Mouse (Mus musculus): ENCODE measurements around the gene Alk.

Alk gene

DNA sequence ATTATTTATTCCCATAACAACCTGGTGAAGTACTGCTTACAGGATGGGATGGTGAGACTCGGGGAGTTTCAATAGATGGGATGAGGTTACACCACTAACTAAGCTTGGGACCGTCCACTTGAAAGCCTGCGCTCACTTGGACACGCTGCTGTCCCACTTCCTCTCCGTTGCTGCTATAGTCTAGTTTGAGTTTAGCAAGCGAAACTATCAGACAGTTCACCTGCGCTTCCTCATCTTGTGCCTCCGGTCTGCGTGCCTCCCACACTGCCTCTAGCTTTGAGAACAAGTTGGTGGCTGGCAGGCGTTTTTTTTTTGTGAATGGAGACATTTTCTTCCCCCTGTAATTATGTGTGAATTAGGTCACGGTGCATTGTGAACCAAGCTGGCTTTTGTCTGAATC, 639.8 kb downstream of the Alk start:
- DNase-seq = no peak

DNA sequence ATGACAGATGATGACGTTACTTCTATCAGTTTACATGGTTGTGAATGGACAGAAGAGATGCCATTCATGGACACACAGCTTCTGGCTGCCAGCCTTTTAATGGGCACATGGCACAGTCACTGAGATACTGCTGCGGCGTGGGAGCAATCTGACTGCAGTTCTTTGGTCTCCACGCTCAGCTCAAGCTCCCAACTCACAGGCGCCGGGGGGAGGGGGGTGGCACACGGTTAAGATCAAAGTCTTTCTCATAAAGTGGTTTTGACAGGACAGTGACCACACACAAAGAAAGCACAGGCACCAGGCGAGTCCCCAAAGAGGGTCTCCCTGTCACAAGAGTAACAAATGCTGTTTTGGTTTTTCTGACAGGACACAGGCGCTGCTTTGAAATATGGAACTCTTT, 641.7 kb downstream of the Alk start:
- peak; percentile 33 for DNase-seq

DNA sequence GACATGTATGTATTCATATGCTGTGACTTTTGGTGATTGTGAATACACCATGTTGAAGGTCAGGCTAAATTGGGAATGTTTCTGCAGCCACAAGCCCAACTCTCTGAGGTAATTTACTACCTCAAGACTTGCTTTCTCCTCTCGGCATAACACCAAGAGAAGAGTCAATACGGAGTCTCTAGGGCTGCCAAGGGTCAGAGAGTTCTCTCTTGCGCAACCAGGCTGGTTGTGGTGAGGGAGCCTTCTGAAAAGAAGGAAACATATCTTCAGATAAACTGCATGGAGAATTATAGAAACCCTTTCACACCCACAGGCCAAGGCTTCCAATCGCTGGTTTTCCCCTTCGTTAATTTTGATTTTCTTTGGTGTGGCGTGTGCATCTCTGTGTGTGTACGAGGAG, 649.4 kb downstream of the Alk start:
- no peak for DNase-seq

DNA sequence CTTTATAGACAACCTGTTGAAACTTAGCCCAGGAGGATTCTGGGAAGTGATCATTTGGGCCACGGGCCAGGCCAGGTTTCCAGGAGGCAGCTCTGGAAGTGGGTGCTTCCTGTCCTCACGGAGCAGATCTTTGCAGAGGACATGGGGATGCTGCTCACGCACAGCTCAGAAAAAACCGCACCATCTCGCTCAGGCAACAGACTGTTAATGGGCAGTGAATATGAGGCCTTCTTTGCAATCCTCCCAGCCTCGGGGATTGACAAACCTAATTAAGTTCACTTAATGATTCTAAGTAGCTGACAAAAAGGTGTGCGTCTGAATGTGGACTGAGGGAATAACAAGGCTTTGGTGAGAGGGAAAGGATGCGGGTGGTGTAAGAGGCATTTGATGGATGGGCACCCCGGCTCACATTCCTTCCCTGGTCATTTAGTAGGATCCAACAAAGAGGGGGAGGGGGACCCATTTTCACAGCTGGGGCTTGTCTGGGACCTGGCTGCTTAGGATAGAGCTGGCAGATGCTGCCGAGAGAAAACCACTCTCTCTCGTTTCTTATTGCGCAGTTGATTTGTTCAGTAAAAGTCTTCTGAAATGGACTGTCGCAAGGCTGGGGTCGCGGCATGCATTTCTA, 650.1 kb downstream of the Alk start:
- DNase-seq = no peak

DNA sequence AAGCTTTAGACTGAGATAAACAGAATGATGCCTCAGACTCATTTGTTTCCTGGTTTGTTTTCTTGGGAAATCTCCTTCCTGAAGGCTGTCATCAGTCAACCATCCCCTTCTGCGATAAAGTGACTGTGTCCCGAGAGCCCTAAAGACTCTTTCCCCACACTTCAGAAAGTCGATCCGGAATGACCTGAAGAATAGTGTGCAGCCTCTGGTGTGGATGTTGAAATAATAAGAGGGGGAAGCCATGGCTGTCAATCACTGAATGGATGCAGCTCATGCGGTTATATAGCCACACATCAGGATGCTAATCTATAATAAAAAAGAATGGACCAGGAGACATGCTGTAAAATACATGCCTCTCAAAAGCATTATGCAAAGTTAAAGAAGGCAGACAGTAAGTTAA, 653.5 kb downstream of the Alk start:
- no peak for DNase-seq

DNA sequence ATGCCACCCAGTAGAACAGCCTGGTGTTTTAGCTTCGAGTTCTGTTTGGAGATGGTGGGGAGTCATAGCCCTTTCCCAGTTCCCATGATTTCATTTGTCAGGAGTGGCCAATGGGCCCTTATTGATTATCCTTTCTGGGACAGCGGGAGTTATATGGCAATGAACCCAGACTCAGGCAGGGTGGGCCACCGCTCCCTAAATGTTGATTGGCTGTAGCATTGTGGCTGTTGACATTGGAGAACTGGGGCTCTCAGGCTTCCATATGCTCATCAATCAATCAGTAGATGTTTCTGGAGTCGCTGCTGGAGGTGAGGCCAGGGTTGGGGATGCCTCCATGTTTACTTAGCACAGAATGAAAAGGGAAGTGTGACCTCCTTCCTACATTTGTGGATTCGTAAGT, 655.7 kb downstream of the Alk start:
- DNase-seq = no peak

DNA sequence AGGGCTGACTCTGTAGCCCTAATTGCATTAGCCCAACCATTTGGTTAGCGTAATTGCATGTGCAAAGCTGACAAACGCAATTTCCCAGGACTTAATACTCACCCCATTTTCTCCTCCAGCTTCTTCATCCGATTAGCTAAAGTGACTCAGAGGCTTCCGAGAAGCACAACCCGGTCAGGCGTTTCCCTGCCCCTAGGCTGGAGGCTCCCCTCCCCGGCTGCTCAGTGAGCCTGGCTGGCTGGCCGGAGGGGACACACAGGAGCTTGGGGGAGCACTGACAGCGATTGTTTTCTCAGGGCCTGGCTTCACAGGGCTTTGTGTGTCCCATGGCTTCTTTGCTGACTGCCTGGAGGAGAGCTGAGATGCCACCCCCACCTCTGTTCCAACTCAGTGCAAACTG, 657.0 kb downstream of the Alk start:
- DNase-seq = peak; percentile 39

DNA sequence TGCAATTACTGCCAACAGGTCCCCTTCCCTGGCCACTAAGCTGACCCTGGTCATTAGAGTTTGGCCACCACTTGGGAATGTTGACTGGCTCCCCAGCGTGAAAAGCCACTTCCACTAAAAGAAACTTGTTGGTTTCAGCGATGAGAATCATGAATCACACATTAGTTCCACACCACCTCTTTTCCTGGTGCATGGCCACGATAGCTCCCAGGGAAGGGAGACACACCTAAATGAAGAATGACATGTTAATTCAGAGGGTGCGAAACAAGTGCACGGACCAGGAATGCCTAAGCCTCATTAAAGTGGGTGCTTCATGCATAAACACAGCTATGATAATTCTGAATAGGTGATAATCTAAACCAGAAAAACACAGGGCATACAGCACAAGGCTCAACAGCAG, 660.4 kb downstream of the Alk start:
- DNase-seq = no peak

DNA sequence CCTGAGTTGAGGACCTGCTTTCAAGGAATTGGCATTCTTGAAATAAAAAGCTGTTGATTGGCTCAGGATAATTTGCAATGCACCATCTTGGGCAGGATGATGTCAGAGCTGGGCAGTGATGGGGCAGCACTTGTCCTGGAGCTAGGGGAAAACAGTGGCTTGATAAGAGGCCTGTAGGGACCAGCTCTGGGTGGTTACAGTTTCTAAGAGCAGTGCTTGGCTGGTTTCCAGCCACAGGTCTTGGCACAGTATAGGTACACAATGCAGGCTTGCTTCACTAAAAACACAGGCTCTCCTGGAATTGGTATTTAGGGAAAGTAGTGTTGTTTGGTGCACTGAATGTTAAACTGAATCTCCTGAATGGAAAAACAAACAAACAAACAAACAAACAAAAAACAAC, 662.4 kb downstream of the Alk start:
- no peak for DNase-seq

DNA sequence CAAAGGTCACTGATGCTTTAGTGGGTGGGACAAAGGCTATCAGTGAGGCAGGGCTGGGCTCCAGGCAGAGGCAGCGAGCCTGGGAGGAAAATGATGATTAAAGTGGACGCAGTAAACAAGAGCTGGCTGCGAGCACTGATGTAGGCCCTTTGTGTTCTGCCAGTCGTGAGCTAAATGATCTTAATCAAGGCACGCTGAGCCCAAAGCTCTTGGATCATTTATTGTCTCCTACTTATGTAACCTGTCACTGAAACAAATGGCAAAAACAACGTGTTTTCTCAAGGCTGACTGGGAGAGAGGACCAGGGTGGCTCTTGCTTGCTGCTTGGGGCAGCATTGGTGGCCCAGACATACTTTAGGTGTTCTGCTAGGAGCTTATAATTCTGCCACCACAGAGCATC, 663.0 kb downstream of the Alk start:
- DNase-seq = no peak

DNA sequence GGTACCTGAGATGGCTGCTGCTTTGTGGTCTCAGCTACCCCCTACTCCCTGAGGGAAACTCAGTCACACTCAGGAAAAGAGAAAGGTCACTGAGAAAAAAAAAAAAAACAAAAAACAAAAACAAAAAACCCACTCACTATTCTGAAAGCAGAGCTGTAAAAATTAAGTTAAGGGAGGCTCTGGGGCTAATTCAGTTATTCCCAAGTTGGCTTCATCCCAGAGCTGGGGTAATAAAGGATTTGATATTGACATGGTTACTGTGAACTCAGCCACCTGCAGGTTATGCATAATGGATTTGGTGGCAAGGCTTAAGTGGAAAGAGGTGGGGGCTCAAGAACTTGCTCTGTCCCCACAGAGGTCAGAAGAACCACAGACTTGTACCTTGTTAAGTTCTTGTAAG, 667.7 kb downstream of the Alk start:
- no peak for DNase-seq

DNA sequence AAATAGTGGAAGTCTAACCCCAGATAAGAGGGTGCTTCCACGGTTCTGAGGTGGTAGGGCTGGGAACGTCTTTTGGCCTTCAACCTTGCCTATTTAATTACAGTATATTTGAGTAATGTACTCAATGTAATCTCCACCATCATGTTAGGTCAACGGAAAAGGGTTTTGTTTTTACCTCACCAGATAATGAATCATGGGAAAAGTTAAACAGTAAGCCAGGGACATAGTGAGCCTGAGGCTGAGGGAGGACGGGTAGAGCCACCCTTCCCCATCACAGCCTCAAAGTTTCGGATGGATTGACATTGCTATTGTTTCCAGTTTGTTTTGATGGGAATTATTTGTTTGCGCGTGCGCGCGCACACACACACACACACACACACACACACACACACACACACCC, 668.6 kb downstream of the Alk start:
- no peak for DNase-seq

DNA sequence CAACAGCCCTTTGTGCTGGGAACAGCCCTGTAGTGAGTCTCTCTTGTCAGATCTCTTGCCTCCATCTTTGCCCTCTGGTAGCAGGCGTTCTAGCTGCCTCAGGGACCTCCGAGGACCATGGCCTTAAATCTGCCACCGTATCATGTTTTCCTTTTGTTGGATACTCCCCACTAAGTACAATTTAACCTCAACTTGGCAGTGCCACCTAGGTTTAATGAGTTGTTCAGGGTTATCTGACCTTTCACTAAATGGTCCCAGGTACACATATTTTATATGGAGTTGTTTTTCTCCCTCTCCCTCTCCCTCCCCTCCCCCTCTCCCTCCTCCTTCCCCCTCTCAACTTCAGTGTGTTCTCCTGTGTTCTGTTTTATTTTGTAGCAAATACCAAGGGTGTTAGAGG, 669.1 kb downstream of the Alk start:
- DNase-seq = no peak

DNA sequence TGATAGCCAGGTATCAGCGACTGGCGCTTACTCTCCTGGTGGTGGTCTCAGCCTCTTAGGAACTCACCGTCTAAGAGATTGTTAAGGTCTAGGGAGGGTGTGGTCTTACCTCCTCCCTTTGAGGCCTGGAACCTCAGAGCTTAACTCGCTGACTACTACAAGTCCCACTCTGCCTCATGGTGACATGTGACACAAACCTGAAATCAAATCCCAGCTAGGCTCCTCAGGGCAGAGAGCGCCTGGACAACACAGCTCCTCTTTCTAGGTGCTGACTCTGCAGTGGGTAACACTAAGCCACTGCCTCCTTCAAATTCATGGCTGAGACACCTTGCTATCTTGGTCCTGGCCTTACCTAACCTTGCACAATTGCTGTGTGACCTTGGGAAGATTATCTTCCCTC, 689.5 kb downstream of the Alk start:
- DNase-seq = no peak

DNA sequence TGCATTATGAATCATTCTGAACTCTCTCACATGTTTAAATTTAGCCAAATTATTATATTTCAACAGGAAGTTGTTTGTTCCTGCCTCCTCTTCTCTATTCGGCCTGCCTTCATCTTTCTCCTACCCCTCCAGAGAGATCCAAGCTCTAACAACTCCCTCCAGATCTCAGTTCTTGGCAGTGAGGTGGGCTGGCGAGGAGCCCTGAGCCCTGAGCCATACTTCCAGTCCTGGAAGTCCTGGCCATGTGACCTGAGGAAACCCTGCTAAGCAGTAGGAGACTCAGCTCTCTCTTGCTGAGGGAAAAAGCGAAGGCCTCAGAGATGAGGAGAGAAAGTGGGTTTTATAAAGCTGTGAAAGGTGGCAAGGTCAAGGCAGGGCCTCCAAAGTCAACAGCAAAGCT, 689.9 kb downstream of the Alk start:
- DNase-seq = no peak

DNA sequence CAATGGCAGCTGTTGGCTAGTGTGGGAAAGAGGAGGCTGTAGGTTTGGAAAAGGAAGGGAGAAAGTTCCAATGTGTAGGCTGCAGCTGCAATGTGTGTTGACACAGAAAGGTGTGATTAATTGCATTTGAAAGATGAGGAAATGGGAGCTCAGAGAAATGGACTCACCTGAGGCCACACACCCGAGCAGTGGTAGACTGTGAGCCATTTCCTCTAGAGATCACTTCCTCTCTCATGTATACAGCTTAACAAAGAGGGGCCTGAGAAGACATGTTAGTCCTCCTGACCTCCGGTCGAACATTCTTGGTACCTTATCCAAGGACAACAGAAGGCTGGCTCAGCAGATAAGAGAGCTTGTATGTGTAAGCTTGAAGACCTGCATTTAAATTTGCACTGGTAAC, 691.2 kb downstream of the Alk start:
- DNase-seq = no peak

DNA sequence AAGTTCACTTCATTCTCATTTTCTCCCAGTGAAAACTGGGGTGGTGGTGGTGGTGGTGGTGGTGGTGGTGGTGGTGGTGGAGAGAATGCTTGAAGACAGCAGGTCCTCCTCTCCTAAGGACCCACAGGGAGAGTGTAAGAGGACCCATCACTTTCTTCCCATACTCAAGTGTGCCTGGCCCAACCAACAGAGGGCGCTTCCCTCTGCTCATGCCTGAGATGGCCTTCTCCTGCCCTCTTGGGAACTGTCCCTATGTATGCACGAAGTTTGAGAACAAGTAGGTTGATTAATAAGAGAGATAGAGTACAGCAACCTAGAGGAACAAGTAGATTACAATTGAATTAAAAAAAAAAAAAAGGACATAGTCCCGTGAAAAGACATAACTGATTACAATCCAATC, 695.3 kb downstream of the Alk start:
- peak; percentile 28 for DNase-seq

DNA sequence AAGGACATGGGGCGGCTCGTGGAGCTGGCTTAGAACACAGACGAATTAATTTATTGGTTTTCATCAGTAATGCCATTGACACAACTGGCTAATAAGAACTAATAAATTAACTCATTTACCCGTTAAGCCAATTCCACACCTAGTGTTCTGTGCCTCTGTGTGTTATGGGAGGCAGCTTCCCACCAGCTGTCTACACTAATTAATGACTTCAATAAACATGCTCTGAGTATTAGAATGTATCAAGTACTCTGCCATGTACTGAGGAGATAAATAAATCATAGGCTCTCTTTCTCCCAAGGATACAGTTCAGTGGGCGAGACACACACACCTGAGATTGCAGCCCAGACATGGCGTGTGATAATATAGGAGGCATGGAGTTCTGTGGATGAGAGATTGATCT, 723.1 kb downstream of the Alk start:
- DNase-seq = no peak

DNA sequence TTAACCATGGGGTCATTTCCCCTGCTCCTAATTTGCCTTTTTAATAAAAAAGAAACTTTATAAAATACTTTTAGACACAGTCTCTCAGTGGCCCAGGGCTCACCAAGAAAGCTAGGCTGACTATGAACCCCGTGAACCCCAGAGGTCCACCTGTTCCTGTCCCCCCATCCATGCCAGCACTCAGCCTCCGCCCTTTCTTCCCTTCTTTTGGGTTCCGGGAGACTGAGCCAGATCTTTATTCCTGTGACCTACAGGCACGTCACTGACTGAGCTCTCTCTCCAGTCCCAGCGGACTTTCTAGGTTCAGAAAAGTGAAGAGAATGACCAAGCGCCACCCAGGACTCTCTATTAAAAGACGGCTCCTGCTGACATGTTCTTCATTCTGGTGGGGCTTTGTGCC, 728.9 kb downstream of the Alk start:
- no peak for DNase-seq

DNA sequence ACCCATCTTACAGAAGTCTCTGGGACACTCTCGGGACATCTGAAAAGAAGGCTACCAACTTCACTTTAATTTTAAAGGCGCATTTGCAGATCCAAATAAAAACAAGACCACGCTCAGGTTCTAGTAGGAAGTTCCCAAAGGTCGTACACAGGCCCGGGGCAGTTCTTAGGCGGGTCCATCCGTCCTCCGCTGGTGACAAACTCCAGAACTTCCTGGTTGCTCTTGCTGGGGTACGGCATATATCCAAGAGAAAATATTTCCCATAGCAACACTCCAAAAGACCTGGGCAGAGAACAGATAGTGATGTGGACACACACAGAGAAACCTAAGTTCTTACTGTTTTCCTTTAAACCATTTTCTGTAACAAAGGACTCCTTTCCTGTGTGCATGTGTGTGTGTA, 729.6 kb downstream of the Alk start:
- no peak for DNase-seq

DNA sequence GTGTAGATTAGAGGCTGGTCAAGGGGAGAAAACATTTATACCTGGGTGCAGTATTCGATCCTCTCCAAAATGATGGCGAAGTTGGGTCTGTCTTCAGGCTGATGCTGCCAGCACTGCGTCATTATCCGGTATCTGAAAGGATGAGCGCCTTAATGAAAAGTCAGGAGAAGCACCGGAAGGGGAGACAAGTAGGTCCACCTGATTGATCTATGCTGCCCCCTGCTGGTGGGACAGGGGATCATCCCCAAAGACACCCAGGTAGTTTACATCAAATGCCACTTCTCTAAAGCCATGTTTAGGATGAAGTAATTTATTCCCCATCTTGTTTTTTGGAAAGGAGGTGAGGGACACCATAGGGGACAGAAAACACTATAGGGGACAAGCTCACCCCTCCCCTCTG, 730.4 kb downstream of the Alk start:
- DNase-seq = peak; percentile 59

DNA sequence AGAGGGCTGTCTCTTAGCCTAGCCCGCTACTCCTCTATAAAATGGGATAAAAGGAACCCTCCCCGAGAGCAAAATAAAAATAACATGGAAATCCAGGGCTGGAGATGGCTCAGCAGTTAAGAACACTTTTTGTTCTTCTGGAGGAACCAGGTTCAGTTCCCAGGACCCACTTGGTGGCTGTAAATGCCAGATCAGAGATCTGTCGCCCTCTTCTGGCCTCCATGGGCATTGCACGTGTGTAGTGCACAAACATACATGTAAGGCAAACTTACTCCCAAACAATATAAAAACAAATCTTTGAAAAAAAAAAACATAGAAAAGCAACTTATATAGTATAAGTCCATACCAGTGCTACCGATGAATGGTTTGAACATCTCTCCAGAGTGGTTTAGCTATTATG, 731.5 kb downstream of the Alk start:
- peak; percentile 24 for DNase-seq

DNA sequence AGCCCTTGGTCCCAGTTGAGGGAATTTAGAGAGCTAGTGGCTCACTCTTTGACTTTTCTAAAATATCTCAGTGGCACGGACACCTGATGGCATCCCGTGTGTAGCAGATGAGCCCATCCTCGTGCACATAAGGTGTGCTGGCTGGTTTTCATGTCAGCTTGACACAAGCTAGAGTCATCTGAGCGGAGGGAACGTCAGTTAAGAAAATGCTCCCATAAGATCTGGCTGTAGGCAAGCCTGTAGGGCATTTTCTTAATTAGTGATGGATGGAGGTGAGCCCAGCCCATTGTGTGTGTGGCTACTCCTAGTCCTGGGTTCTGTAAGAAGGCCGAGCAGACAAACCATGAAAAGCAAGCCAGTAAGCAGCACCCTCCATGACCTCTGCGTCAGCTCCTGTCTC, 732.4 kb downstream of the Alk start:
- DNase-seq = no peak

DNA sequence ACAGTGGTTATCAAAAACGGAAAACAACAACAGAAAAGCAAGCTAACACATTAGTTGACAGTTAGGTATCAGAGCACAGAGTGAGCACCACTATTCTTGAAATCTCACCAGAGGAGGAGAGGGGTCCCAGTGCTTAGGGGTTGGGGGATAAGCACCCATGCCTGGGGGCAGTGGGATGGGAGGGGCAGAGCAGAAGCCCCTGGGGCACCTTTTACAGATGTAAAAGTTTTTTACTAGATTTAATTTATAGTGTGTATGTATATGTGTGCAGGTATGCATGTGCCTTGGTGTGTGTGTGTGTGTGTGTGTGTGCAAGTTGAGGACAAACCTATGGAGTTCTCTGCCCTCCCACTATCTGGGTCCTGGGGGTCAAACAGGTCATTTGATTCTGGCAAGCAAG, 733.8 kb downstream of the Alk start:
- no peak for DNase-seq

DNA sequence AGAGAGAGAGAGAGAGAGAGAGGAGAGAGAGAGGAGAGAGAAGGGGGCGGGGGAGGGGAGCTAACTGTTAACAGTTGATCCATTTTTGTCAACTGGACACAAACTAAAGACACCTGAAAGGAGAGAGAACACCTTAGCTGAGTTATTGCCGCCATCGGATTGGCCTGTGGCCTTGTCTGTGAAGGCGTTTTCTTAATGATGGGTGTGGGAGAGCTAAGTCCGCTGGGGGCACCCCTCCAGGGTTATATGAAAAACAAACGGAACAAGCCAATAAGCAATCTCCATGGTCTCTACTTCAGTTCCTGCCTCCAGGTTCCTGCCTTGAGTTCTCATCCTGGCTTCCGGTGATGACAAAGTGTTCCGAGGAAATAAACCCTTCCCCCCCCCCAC, 734.2 kb downstream of the Alk start:
- DNase-seq = peak; percentile 18
